Mouse (Mus musculus) heart, adult 2 months (tissue): Measurements from ENCODE around the gene Ceacam15.

Experiments used
- CTCF ChIP-seq: fragments of 200-600 bp; IDR thresholded peaks from 2 replicates; pipeline ENCODE4 v1.8.1; 2022; ENCODE audit warnings: antibody characterized with exemption, mild to moderate bottlenecking, moderate library complexity
- EP300 ChIP-seq: fragments of 200-500 bp; IDR thresholded peaks from 2 replicates; pipeline ENCODE4 v1.6.1; 2011; ENCODE audit warnings: low read depth, low read length, control low read depth; ENCODE audit not compliant: insufficient read depth
- POLR2A ChIP-seq: fragments of 200-500 bp; IDR thresholded peaks from 2 replicates; pipeline ENCODE4 v1.6.1; 2011; ENCODE audit warnings: mild to moderate bottlenecking, low read depth, low read length, control low read depth; ENCODE audit not compliant: insufficient read depth

DNA sequence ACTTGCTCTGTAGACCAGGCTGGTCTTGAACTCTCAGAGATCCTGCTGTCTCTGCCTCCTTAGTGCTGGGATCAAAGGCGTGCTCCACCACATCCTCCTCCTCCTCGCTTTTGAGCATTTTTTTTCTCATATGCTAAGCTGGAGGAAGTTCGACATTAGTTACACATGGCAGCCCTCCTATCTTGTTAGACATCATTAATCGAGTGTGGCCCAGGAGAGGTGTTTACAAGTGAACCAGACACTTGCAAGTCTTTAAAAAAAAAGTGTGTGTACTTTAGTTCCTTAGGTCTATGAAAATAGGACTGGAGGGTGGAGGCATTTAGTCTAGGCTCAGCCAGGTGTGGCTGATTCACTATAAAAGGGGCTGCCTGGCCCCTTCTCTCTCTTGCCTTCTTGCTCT lies 44.5 kb downstream of the Ceacam15 start:
- TF ChIP-seq CTCF (no peak), POLR2A (no peak), EP300 (no peak)
